Mouse (Mus musculus) liver, postnatal 0 days (tissue): ENCODE data around the gene Rnf111.

Source experiments
- CTCF ChIP-seq: sonication (generic); IDR thresholded peaks from 2 replicates; pipeline ENCODE4 v1.5.1; 2016; ENCODE audit warnings: antibody characterized with exemption, low read depth
- EP300 ChIP-seq: IDR thresholded peaks from 2 replicates; pipeline ENCODE4 v1.6.1; 2016; ENCODE audit warnings: antibody characterized with exemption, low read depth, mild to moderate bottlenecking

DNA sequence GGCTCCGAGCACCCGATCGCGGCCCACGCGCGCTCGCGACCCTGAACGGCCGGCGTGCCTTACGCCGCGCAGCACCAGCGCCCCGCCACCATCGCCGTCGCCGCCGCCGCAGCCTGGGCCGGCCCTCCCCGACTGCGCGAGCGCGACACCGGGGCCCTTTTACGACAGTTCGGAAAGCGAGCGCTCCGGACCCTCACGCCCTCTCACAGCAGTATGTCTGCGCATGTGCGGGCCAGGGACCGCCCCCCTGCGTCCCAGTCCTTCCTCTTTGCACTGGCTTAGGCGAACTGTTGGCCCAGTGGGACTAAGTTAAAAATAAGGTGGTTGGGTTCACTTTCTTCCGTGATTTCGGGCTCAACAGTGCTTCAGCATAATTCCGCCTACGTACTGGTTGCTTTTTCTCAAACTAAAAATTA, at the start of gene Rnf111:
- TF ChIP-seq EP300 (no peak), CTCF (no peak)
